ENCODE assay signal across 1 mouse cellular context in genomic region chr10:7630951-7631720, GRCm38 (mm10).
TF ChIP-seq lines count a peak whose summit lies in the region.

No protein-coding gene starts in this region.

TF ChIP-seq in MEL, 35 proteins besides CTCF, POLR2A, EP300 and RAD21:
- TF ChIP-seq POLR2AphosphoS2 (IDR thresholded peaks at IDR 0.05; ENCODE audit: low read length) (peak; percentile 55; the same call in 1 of the 2 replicates), MXI1 (IDR thresholded peaks at IDR 0.05; ENCODE audit: low read depth, low read length) (no peak), MYC (IDR thresholded peaks at IDR 0.05; ENCODE audit: low read depth, low read length) (no peak), ZMIZ1 (IDR thresholded peaks at IDR 0.05; ENCODE audit: low read depth, low read length) (no peak), TBP (IDR thresholded peaks at IDR 0.05; ENCODE audit: low read depth, low read length) (0 out of 2 replicates have a peak, but pooled peaks have one; percentile 27)
